Mouse (Mus musculus) liver, embryonic 14.5 days (tissue): ENCODE measurements around the gene Spata5. TPM values are rescaled to one million over a fixed set of nuclear protein-coding genes. Genes with fewer than 3 reads are reported as not detected.

Source experiments
- ATAC-seq: fragments of 200-750 bp; cut with Nextera tagmentation; 2 replicates; pipeline ENCODE4 v1.8.0; 2017; ENCODE audit warnings: moderate number of reproducible peaks, mild to moderate bottlenecking, moderate library complexity; ENCODE audit not compliant: insufficient read depth
- DNase-seq, 3 experiments: peaks; one replicate each; pipeline ENCODE4 v3.0.0-alpha.2; 2012 to 2013; ENCODE audit warnings: low read depth in 3 of 3, low spot score in 3 of 3
- H3K27ac ChIP-seq: fragments of 300-500 bp; sonication (generic); 2 replicates; pipeline ENCODE4 v1.5.1; 2014; ENCODE audit warnings: moderate library complexity, mild to moderate bottlenecking, control low read depth, inconsistent platforms
- H3K27me3 ChIP-seq: fragments of 300-500 bp; sonication (generic); 2 replicates; pipeline ENCODE4 v1.6.1; 2014; ENCODE audit warnings: mild to moderate bottlenecking, low read length, moderate library complexity; ENCODE audit not compliant: control insufficient read depth, insufficient read depth
- H3K36me3 ChIP-seq: fragments of 300-500 bp; sonication (generic); replicated peaks from 2 replicates; pipeline ENCODE4 v1.6.1; 2014; ENCODE audit warnings: low read depth; ENCODE audit not compliant: control insufficient read depth, insufficient read depth
- H3K4me1 ChIP-seq, 2 experiments: fragments of 200-500 bp in 1 of 2; fragments of 300-500 bp in 1 of 2; sonication (generic) in 1 of 2; replicated peaks; 2 replicates each; pipeline ENCODE4 v1.6.1; 2012 to 2014; ENCODE audit warnings: antibody characterized with exemption in 1 of 2, inconsistent platforms in 1 of 2, low read length in 1 of 2; ENCODE audit not compliant: control insufficient read depth in 2 of 2, insufficient read depth in 2 of 2
- H3K4me2 ChIP-seq: fragments of 300-500 bp; sonication (generic); 2 replicates; pipeline ENCODE4 v1.6.1; 2014; ENCODE audit warnings: low read depth, mild to moderate bottlenecking, control low read depth, moderate library complexity
- H3K4me3 ChIP-seq, 2 experiments: fragments of 200-500 bp in 1 of 2; fragments of 300-500 bp in 1 of 2; sonication (generic) in 1 of 2; 2 replicates each; pipeline ENCODE4 v1.5.1; 2012 to 2014; ENCODE audit warnings: low read depth in 2 of 2, low read length in 2 of 2, mild to moderate bottlenecking in 2 of 2, control low read depth in 1 of 2, inconsistent platforms in 1 of 2, moderate library complexity in 1 of 2; ENCODE audit not compliant: insufficient read depth in 1 of 2
- H3K9ac ChIP-seq: fragments of 300-500 bp; sonication (generic); replicated peaks from 2 replicates; pipeline ENCODE4 v1.6.1; 2014; ENCODE audit warnings: mild to moderate bottlenecking, control low read depth, moderate library complexity
- H3K9me3 ChIP-seq: fragments of 300-500 bp; sonication (generic); 2 replicates; pipeline ENCODE4 v1.6.1; 2016; ENCODE audit warnings: low read length, mixed read lengths; ENCODE audit not compliant: control insufficient read depth
- CTCF ChIP-seq: IDR thresholded peaks from 2 replicates; pipeline ENCODE4 v1.5.1; 2016; ENCODE audit warnings: antibody characterized with exemption, low read depth, control low read depth
- EP300 ChIP-seq: IDR thresholded peaks from 2 replicates; pipeline ENCODE4 v1.6.1; 2016; ENCODE audit warnings: antibody characterized with exemption, low read depth
- WGBS: fragments of 180-500 bp; shearing (Covaris S2); extraction: QIAGEN DNeasy Blood & Tissue Kit; methylation state at CpG from one replicate; pipeline ENCODE4 v1.1.7; 2014; ENCODE audit not compliant: insufficient replicate concordance; 5-methylcytosine and 5-hydroxymethylcytosine counted together
- polyA plus RNA-seq, 2 experiments: library from polyadenylated mRNA; depleted of rRNA in 1 of 2; stranded (reverse) in 1 of 2; unstranded in 1 of 2; fragments of >200 nt; fragmentation: Nextera tagmentation in 1 of 2; extraction: Ambion mirVana in 1 of 2; gene quantifications; 2 replicates each; pipeline versions ENCODE4 v1.2.1 to v1.2.3; 2012 to 2014

Spata5 gene
- polyA plus RNA-seq, 2 experiments, result 6.0 to 22.2 TPM

GRCm38 (mm10) chr3:37603541-37603940, 183.8 kb downstream of the Spata5 start:
- no peak for DNase-seq
- Histone ChIP-seq H3K27me3 (no peaks in the 10 kb centered on the region), H3K27ac (no peak overlapping the region), H3K4me2 (no peak overlapping the region), H3K9me3 (no peaks in the 10 kb centered on the region), H3K36me3 (no peaks in the 10 kb centered on the region), H3K4me1 (peaks cover 2 to 11% of the 10 kb centered on the region in 2 experiments; a peak in 2 of 4 replicates), H3K4me3 (no peak overlapping the region), H3K9ac (no peak overlapping the region)
- no peak for TF ChIP-seq EP300
- TF ChIP-seq CTCF, result no peak
- no peak for ATAC-seq
- 13% methylated on average over 3 of the region's 3 CpGs for WGBS

- 50% methylated on average over 13 of the region's 13 CpGs for WGBS
- Histone ChIP-seq H3K4me2 (no peak overlapping the region), H3K36me3 (no peaks in the 10 kb centered on the region), H3K9me3 (no peaks in the 10 kb centered on the region), H3K4me3 (no peak overlapping the region), H3K27ac (no peak overlapping the region), H3K9ac (no peak overlapping the region), H3K4me1 (peaks cover 2 to 11% of the 10 kb centered on the region in 2 experiments; a peak in 2 of 4 replicates), H3K27me3 (no peaks in the 10 kb centered on the region)
- ATAC-seq (no peak), DNase-seq (no peak)
- no peak for TF ChIP-seq CTCF
- TF ChIP-seq EP300, result no peak
Measured at GRCm38 (mm10) chr3:37604976-37605875, 185.5 kb downstream of the Spata5 start.

- 67% methylated on average over 10 of the region's 10 CpGs for WGBS
- peaks cover 2 to 11% of the 10 kb centered on the region in 2 experiments; a peak in 2 of 4 replicates for H3K4me1 ChIP-seq
- no peak overlapping the region for H3K27ac ChIP-seq
- H3K4me2 ChIP-seq, result no peak overlapping the region
- H3K4me3 ChIP-seq, result no peak overlapping the region
- no peaks in the 10 kb centered on the region for H3K27me3 ChIP-seq
- no peak for TF ChIP-seq CTCF
- H3K9me3 ChIP-seq, result no peaks in the 10 kb centered on the region
- H3K9ac ChIP-seq, result no peak overlapping the region
- no peaks in the 10 kb centered on the region for H3K36me3 ChIP-seq
- DNase-seq (no peak), ATAC-seq (no peak)
Measured at GRCm38 (mm10) chr3:37605876-37606238, 186.2 kb downstream of the Spata5 start.

GRCm38 (mm10) chr3:37608926-37609325, 189.2 kb downstream of the Spata5 start:
- Histone ChIP-seq H3K9ac (no peak overlapping the region), H3K4me3 (no peak overlapping the region), H3K27ac (no peak overlapping the region), H3K4me2 (no peak overlapping the region), H3K36me3 (no peaks in the 10 kb centered on the region), H3K4me1 (peaks cover 0 to 4% of the 10 kb centered on the region in 2 experiments; a peak in 1 of 4 replicates), H3K9me3 (no peaks in the 10 kb centered on the region), H3K27me3 (no peaks in the 10 kb centered on the region)
- WGBS, result 69% methylated on average over 4 of the region's 4 CpGs
- peak in 1 of 3 experiments; percentile 16 for DNase-seq
- no peak for TF ChIP-seq EP300
- peak; percentile 51 for TF ChIP-seq CTCF
- no peak for ATAC-seq

- TF ChIP-seq EP300 (no peak), CTCF (no peak)
- H3K4me3 ChIP-seq, result no peak overlapping the region
- H3K9me3 ChIP-seq, result no peaks in the 10 kb centered on the region
- H3K36me3 ChIP-seq, result no peaks in the 10 kb centered on the region
- no peak for DNase-seq
- 60% methylated on average over 2 of the region's 2 CpGs for WGBS
- no peak overlapping the region for H3K27ac ChIP-seq
- no peaks in the 10 kb centered on the region for H3K27me3 ChIP-seq
- no peaks in the 10 kb centered on the region for H3K4me1 ChIP-seq
- no peak for ATAC-seq
- no peak overlapping the region for H3K9ac ChIP-seq
- H3K4me2 ChIP-seq, result no peak overlapping the region
Measured at GRCm38 (mm10) chr3:37610670-37611069, 191.0 kb downstream of the Spata5 start.
